Mouse (Mus musculus): ENCODE data around the gene Ptafr.

GRCm38 (mm10) chr4:132532496-132532895 is 31.4 kb upstream of the Ptafr start:
- TF ChIP-seq CTCF (IDR thresholded peaks at IDR 0.05; ENCODE audit: low read depth, low read length) (no peak), POLR2A (IDR thresholded peaks at IDR 0.05; ENCODE audit: borderline replicate concordance, low read depth, low read length) (no peak)
